Mouse (Mus musculus) forebrain, embryonic 15.5 days (tissue): Measurements from ENCODE around the gene Sptlc2. TPM values are rescaled to one million over a fixed set of nuclear protein-coding genes. Genes with fewer than 3 reads are reported as not detected.

Experiments used
- ATAC-seq: fragments of 200-750 bp; cut with Nextera tagmentation; replicated peaks from 2 replicates; pipeline ENCODE4 v1.8.0; 2017; ENCODE audit warnings: mild to moderate bottlenecking, moderate TSS enrichment, moderate library complexity
- H3K27ac ChIP-seq: fragments of 300-500 bp; sonication (generic); replicated peaks from 2 replicates; pipeline ENCODE4 v1.5.1; 2015; ENCODE audit warnings: mild to moderate bottlenecking, inconsistent platforms
- H3K27me3 ChIP-seq: fragments of 300-500 bp; sonication (generic); 2 replicates; pipeline ENCODE4 v1.6.1; 2015; ENCODE audit warnings: inconsistent platforms
- H3K36me3 ChIP-seq: fragments of 300-500 bp; sonication (generic); 2 replicates; pipeline ENCODE4 v1.6.1; 2015; ENCODE audit warnings: mild to moderate bottlenecking, inconsistent platforms
- H3K4me1 ChIP-seq: fragments of 300-500 bp; sonication (generic); 2 replicates; pipeline ENCODE4 v1.6.1; 2015; ENCODE audit warnings: inconsistent platforms
- H3K4me2 ChIP-seq: fragments of 300-500 bp; sonication (generic); replicated peaks from 2 replicates; pipeline ENCODE4 v1.6.1; 2015; ENCODE audit warnings: mild to moderate bottlenecking, inconsistent platforms
- H3K4me3 ChIP-seq: fragments of 300-500 bp; sonication (generic); 2 replicates; pipeline ENCODE4 v1.5.1; 2015; ENCODE audit warnings: mild to moderate bottlenecking, inconsistent platforms
- H3K9ac ChIP-seq: fragments of 300-500 bp; sonication (generic); replicated peaks from 2 replicates; pipeline ENCODE4 v1.6.1; 2015; ENCODE audit warnings: mild to moderate bottlenecking, inconsistent platforms
- H3K9me3 ChIP-seq: fragments of 300-500 bp; sonication (generic); 2 replicates; pipeline ENCODE4 v1.6.1; 2016; ENCODE audit warnings: inconsistent platforms
- WGBS: fragments of 180-500 bp; shearing (Covaris S2); methylation state at CpG from one replicate; pipeline ENCODE4 v1.1.7; 2015; ENCODE audit warnings: mixed read lengths; 5-methylcytosine and 5-hydroxymethylcytosine counted together
- polyA plus RNA-seq: library from polyadenylated mRNA; unstranded; fragments of >200 nt; fragmentation: Nextera tagmentation; extraction: Ambion mirVana; gene quantifications from 2 replicates; pipeline ENCODE4 v1.2.1, GENCODE M21; 2015

Gene Sptlc2
- polyA plus RNA-seq, 1 experiment from 2014 or later = 68.3 TPM

DNA sequence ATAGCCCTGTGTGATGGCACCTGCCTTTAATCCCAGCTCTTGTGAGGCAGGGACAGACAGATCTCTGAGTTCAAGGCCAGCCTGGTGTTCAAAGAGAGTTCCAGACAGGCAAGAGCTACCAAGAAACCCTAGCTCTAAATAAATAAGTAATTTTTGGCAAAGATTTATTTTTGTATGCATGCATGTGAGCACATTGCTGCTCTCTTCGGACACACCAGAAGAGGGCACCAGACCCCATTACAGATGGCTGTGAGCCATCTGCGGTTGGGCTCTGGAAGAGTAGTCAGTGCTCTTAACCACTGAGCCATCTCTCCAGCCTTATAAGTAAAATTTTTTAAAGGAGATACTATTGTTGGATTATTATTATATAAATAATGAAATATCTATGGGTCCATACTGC, 40.6 kb downstream of the Sptlc2 start:
- no peak overlapping the region for H3K9ac ChIP-seq
- no peak overlapping the region for H3K4me3 ChIP-seq
- no peaks in the 10 kb centered on the region for H3K27me3 ChIP-seq
- no peak overlapping the region for H3K4me2 ChIP-seq
- no peaks in the 10 kb centered on the region for H3K4me1 ChIP-seq
- WGBS = 91% methylated on average over 2 of the region's 2 CpGs
- ATAC-seq = no peak
- no peaks in the 10 kb centered on the region for H3K9me3 ChIP-seq
- H3K36me3 ChIP-seq = peaks cover 9% of the 10 kb centered on the region; the same call in 1 of the 2 replicates
- no peak overlapping the region for H3K27ac ChIP-seq

DNA sequence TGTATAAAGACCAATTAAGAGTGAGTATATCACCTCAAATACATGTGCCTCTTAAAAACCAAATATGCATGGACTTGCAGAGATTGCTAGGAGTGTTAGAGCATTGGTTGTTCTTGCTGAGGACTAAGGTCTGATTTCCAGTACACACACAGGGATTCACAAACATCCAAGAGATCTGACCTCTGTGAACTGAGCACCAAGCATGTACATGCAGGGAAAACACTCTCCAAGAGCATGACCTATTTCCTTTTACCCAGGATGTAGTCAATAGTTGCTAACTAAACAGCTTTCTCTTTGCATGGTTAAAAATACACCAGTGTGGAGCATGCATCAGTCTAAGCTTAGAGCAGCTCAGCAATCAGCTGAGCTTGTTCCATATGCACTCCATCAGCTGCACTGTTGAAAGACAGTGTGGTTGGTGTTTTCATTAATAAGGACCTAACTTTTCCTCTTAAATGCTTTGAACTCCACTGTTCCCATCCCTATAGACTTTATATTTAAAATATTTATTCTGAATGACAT, 45.0 kb downstream of the Sptlc2 start:
- H3K27ac ChIP-seq = no peak overlapping the region
- no peak overlapping the region for H3K4me3 ChIP-seq
- H3K4me2 ChIP-seq = no peak overlapping the region
- no peaks in the 10 kb centered on the region for H3K4me1 ChIP-seq
- H3K9me3 ChIP-seq = no peaks in the 10 kb centered on the region
- no peaks in the 10 kb centered on the region for H3K27me3 ChIP-seq
- peaks cover 11% of the 10 kb centered on the region; the same call in 1 of the 2 replicates for H3K36me3 ChIP-seq
- H3K9ac ChIP-seq = no peak overlapping the region
- no peak for ATAC-seq

DNA sequence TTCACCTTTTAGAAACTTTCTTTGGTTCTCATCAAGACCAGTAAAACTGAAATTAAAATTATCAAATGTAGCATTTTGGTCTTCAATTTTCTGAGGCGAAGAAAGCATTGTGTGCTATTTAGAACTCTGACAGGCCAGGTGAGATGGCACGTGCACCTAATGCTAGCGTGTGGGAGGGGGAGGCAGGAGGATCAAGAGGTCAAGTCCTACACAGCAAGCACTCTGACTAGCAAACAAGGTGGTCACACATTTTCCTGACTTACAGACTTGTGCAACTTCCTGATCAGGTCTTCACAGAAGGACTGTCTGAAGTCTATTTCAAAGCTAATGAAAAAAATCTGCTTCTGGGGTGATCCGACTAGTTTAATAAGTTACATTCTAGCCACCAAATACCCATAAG, 50.1 kb downstream of the Sptlc2 start:
- Histone ChIP-seq H3K4me3 (no peak overlapping the region), H3K9ac (no peak overlapping the region), H3K27me3 (no peaks in the 10 kb centered on the region), H3K27ac (no peak overlapping the region), H3K4me1 (no peaks in the 10 kb centered on the region), H3K4me2 (no peak overlapping the region), H3K36me3 (peaks cover 5% of the 10 kb centered on the region; the same call in 1 of the 2 replicates), H3K9me3 (no peaks in the 10 kb centered on the region)
- 89% methylated on average over 4 of the region's 4 CpGs for WGBS
- ATAC-seq = no peak

DNA sequence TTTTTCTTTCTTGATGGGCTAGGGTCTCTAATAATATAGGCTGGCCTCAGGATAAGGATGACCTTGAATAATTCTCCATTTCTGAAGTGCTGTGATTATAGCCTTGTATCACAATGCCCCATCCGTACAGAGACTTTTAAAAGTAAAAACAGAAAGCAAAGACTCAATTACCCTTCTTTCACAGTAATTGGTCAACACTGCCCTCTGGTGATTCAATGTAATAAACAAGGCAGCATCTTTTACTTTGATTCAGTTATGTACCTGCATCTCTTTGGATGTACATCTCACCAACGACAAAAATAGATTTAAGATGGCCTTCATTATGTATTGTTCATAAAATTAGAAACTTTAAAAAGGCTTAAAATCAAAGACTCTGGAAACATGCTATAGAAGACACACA, 53.3 kb downstream of the Sptlc2 start:
- Histone ChIP-seq H3K36me3 (no peaks in the 10 kb centered on the region), H3K9ac (no peak overlapping the region), H3K4me3 (no peak overlapping the region), H3K4me2 (no peak overlapping the region), H3K27ac (no peak overlapping the region), H3K27me3 (no peaks in the 10 kb centered on the region), H3K4me1 (peaks cover 11% of the 10 kb centered on the region), H3K9me3 (no peaks in the 10 kb centered on the region)
- ATAC-seq = no peak
- 28% methylated on average over 2 of the region's 2 CpGs for WGBS

DNA sequence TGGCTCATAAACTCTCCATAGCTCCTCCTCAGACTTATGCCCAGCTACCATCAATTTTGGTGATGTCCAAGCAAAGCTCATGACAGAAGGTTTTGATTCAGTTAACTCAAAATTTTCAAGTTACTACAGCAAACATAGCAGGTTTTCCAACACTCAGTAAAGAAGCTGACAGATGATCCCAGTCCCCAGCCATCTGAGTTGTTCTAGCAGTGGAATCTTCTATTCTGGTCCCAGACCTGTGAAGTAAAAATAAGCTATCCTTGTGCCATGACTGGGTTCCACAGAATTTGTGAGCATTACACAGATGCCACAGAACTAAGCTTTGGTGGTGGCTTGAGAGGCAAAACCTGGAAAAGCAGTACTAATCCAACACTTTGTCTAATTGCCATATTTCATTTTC, 54.4 kb downstream of the Sptlc2 start:
- Histone ChIP-seq H3K27me3 (no peaks in the 10 kb centered on the region), H3K9ac (no peak overlapping the region), H3K4me3 (no peak overlapping the region), H3K4me1 (peaks cover 11% of the 10 kb centered on the region), H3K36me3 (no peaks in the 10 kb centered on the region), H3K27ac (no peak overlapping the region), H3K9me3 (no peaks in the 10 kb centered on the region), H3K4me2 (no peak overlapping the region)
- no peak for ATAC-seq

DNA sequence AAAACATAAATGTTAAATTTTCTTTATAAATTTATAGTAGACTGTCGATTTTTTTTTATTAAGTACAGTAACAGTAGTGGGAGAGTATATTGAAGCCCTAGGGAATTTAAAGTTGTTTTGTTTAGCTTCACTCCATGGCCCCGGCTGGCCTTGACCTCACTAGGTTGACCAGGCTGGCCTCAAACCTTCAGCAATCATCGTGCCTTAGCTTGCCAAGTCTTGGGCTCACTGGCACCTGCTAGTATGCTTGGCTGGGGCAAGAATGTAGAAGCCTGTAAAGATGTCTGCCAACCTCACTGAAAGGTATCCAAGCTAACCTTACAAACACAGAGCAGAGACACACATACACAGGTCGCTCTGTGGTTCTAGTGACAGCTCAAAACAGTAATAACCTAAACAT, 55.6 kb downstream of the Sptlc2 start:
- Histone ChIP-seq H3K4me1 (peaks cover 18% of the 10 kb centered on the region), H3K9me3 (no peaks in the 10 kb centered on the region), H3K9ac (no peak overlapping the region), H3K27ac (no peak overlapping the region), H3K36me3 (no peaks in the 10 kb centered on the region), H3K4me3 (no peak overlapping the region), H3K27me3 (no peaks in the 10 kb centered on the region), H3K4me2 (no peak overlapping the region)
- ATAC-seq = no peak
- 80% methylated on average over 4 of the region's 4 CpGs for WGBS

DNA sequence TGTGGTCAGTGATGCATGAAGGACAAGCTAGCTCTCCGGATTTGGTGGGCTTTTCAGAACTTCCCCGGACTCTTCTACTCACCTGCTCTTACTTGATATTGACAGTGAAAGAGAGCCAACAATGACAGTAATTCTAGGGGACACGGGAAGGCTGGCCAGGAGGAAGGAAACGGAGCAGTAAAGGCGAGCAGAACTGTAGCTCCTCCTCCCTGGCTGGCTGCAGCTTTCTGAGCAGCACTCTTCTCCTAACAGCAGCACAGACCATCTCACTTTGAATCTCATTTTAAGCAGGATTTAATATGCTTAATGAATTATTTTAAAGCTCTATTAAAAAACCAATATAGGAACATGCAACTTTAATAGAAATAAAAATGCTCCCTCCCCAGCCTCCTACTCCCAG, 56.2 kb downstream of the Sptlc2 start:
- Histone ChIP-seq H3K9me3 (no peaks in the 10 kb centered on the region), H3K27ac (no peak overlapping the region), H3K36me3 (no peaks in the 10 kb centered on the region), H3K4me3 (no peak overlapping the region), H3K9ac (no peak overlapping the region), H3K4me2 (no peak overlapping the region), H3K4me1 (peaks cover 20% of the 10 kb centered on the region), H3K27me3 (no peaks in the 10 kb centered on the region)
- WGBS = 25% methylated on average over 5 of the region's 5 CpGs
- ATAC-seq = no peak

DNA sequence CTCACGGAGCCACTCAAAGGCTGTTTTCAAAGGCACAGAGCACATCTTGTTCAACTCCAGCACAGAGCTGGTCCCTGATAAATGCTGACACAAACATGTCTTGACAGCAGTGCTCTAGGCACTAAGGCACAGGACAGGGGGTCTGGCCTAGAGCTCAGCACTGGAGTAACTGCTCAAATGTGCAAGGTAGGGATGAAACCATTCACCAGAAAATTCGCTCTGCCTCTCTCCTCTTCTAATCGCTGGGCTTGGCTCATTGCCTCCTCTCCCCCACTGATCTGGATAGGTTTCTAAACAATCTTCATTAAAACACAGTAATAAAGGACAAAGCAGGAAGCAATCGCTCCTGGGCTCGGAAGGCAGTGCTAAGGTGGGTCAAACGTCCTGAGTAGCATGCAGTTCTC, 57.1 kb downstream of the Sptlc2 start:
- H3K9me3 ChIP-seq = no peaks in the 10 kb centered on the region
- H3K9ac ChIP-seq = no peak overlapping the region
- peaks cover 20% of the 10 kb centered on the region for H3K4me1 ChIP-seq
- no peak overlapping the region for H3K4me2 ChIP-seq
- no peaks in the 10 kb centered on the region for H3K36me3 ChIP-seq
- H3K27me3 ChIP-seq = no peaks in the 10 kb centered on the region
- WGBS = 24% methylated on average over 6 of the region's 6 CpGs
- ATAC-seq = no peak
- H3K4me3 ChIP-seq = no peak overlapping the region
- H3K27ac ChIP-seq = no peak overlapping the region

DNA sequence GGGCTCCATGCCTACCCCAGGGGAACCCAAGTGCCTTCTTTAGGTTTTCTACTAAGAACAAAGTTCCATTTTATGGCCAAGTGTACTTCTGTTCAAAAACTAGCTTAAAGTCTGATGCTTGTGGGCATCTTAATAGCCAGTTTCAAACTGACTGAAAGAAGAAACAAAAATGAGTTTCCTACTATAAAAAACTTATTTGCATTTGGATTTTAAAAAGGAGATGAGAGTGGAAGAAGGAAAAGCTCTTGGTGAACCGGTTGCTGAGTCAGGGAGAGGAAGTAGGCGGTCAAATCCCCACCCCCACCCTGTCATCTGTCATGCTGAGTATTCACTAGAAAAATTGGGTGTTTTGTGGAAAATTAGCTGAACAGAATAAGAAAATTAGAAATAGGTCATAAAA, 57.9 kb downstream of the Sptlc2 start:
- Histone ChIP-seq H3K4me3 (no peak overlapping the region), H3K4me2 (no peak overlapping the region), H3K36me3 (no peaks in the 10 kb centered on the region), H3K9ac (no peak overlapping the region), H3K27ac (no peak overlapping the region), H3K9me3 (no peaks in the 10 kb centered on the region), H3K27me3 (no peaks in the 10 kb centered on the region), H3K4me1 (peaks cover 20% of the 10 kb centered on the region)
- no peak for ATAC-seq
- WGBS = 63% methylated on average over 2 of the region's 2 CpGs

DNA sequence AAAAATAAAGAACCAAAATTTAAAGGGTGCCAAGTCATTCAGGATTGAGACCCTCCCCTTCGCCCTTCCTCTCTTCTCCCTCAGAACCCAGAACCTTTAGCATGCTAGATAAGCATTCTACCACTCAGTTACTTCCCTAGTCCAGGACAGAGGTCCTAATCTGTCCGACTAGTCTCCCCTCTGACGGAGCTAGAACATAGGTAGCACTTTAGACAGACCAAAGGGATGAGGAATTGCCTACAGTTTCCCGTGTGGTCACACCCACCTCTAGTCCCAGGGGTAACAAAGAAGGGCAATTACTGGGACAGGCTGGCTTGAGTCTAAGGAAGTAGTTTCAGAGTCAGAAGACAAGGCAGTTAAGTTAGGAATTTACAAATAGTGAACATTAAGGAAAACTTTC, 60.1 kb downstream of the Sptlc2 start:
- H3K9me3 ChIP-seq = no peaks in the 10 kb centered on the region
- H3K4me2 ChIP-seq = no peak overlapping the region
- peaks cover 20% of the 10 kb centered on the region for H3K4me1 ChIP-seq
- no peak overlapping the region for H3K9ac ChIP-seq
- no peaks in the 10 kb centered on the region for H3K36me3 ChIP-seq
- H3K4me3 ChIP-seq = no peak overlapping the region
- H3K27me3 ChIP-seq = no peaks in the 10 kb centered on the region
- peak; percentile 48 for ATAC-seq
- WGBS = 8% methylated on average over 4 of the region's 4 CpGs
- H3K27ac ChIP-seq = no peak overlapping the region

DNA sequence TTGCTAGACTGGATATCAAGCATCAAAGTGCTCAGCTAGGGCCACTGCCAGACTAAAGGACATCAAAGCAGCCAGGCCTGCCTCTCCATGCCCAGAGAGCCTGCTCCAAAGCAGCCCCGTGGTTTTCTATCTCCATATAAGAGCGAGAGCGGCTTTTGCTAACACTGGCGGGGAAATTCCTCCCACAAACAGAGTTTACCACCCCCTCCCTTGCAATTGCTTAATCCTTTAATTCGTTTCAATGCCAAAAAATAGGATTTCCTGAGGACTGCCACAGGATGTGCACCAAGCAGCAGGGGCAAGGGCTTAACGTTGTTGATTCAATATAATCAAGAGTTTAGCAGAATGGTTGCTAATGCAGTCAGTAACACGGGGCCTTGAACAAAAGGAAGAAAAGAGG, 60.5 kb downstream of the Sptlc2 start:
- H3K27ac ChIP-seq = no peak overlapping the region
- peak; percentile 76 for ATAC-seq

DNA sequence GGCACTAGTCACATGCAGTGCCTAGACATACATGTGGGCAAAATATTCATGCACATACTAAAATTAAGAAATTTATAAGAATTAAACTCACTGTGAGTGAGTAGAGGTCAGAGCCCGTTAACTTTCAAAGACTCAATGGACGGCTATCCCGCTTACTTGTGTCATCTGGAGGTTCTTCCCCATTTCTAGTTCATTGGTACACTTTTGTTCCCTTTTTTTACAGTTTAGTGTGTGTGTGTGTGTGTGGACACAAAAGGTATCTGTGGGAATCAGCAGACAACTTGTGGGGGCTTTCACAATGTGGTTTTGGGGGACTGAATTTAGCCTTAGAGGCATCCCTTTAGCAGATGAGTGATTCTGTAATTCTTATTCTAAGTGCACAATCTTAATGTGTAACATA, 62.7 kb downstream of the Sptlc2 start:
- Histone ChIP-seq H3K4me2 (no peak overlapping the region), H3K27ac (no peak overlapping the region), H3K9ac (no peak overlapping the region), H3K4me1 (peaks cover 10% of the 10 kb centered on the region), H3K36me3 (no peaks in the 10 kb centered on the region), H3K27me3 (no peaks in the 10 kb centered on the region), H3K4me3 (no peak overlapping the region), H3K9me3 (no peaks in the 10 kb centered on the region)
- no peak for ATAC-seq
- 89% methylated on average over 3 of the region's 3 CpGs for WGBS

More for the DNA sequence above, 60.5 kb downstream of the Sptlc2 start:
- Histone ChIP-seq H3K9me3 (no peaks in the 10 kb centered on the region), H3K36me3 (no peaks in the 10 kb centered on the region), H3K27me3 (no peaks in the 10 kb centered on the region), H3K9ac (no peak overlapping the region), H3K4me1 (peaks cover 20% of the 10 kb centered on the region), H3K4me2 (no peak overlapping the region), H3K4me3 (no peak overlapping the region)
- WGBS = 1% methylated on average over 7 of the region's 7 CpGs

DNA sequence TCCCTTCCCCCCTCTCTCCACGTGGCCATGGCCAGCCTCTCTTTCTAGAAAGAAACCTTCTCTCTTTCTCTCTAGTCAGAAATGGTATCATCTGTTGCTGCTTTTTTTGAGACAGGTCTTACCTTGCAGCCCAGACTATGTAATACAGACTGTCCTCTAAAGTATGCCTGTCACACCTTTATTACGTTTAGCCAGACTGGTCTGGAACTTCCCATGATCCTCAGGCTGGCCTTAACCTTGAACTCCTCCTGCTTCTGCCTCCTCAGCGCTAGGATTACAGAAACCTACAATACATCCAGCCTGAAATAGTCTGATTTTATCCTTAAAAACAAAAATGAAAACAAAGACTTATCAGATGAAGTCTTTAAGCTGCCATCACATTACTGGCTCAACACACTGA, 68.9 kb downstream of the Sptlc2 start:
- WGBS = 92% methylated on average over 3 of the region's 3 CpGs
- H3K9me3 ChIP-seq = no peaks in the 10 kb centered on the region
- H3K4me2 ChIP-seq = no peak overlapping the region
- H3K27ac ChIP-seq = no peak overlapping the region
- H3K4me3 ChIP-seq = no peak overlapping the region
- H3K9ac ChIP-seq = no peak overlapping the region
- H3K4me1 ChIP-seq = no peaks in the 10 kb centered on the region
- ATAC-seq = no peak
- H3K27me3 ChIP-seq = no peaks in the 10 kb centered on the region
- H3K36me3 ChIP-seq = no peaks in the 10 kb centered on the region
